Mouse (Mus musculus) lung, postnatal 25 days (tissue): ENCODE results near the gene Lsm14a.
"Not testable (repeated sequence)": the region's sequence is repeated elsewhere in the genome, so short reads cannot be mapped to it uniquely, and the experiment has no call there.

Experiments used
- DNase-seq: peaks from one replicate; pipeline ENCODE4 v3.0.0; 2022; ENCODE audit warnings: low spot score

The Lsm14a gene

GRCm38 (mm10) chr7:34355629-34356028, 37.5 kb downstream of the Lsm14a start:
- peak; percentile 21 for DNase-seq

GRCm38 (mm10) chr7:34351997-34352396, 41.1 kb downstream of the Lsm14a start:
- peak; percentile 23 for DNase-seq

- no peak for DNase-seq
These were observed 42.9 kb downstream of the Lsm14a start for GRCm38 (mm10) chr7:34350166-34350565.

GRCm38 (mm10) chr7:34348011-34348410, 45.1 kb downstream of the Lsm14a start:
- no peak for DNase-seq

- DNase-seq = no peak
These were observed 46.1 kb downstream of the Lsm14a start for GRCm38 (mm10) chr7:34347041-34347440.

- no peak for DNase-seq
These were observed 46.6 kb downstream of the Lsm14a start for GRCm38 (mm10) chr7:34346505-34346904.

- DNase-seq = no peak
These were observed 50.9 kb downstream of the Lsm14a start for GRCm38 (mm10) chr7:34342040-34342793.

- DNase-seq = no peak
These were observed 52.3 kb downstream of the Lsm14a start for GRCm38 (mm10) chr7:34340841-34341240.

- DNase-seq = no peak
These were observed 54.0 kb downstream of the Lsm14a start for GRCm38 (mm10) chr7:34339164-34339489.

GRCm38 (mm10) chr7:34338445-34339163, 54.5 kb downstream of the Lsm14a start:
- no peak for DNase-seq

- DNase-seq = no peak
These were observed 55.8 kb downstream of the Lsm14a start for GRCm38 (mm10) chr7:34337268-34337667.

- DNase-seq = not testable (repeated sequence)
These were observed 56.6 kb downstream of the Lsm14a start for GRCm38 (mm10) chr7:34336545-34336944.

- peak; percentile 45 for DNase-seq
These were observed 65.6 kb downstream of the Lsm14a start for GRCm38 (mm10) chr7:34327493-34327892.

- no peak for DNase-seq
These were observed 68.3 kb downstream of the Lsm14a start for GRCm38 (mm10) chr7:34324857-34325256.

GRCm38 (mm10) chr7:34324005-34324404, 69.1 kb downstream of the Lsm14a start:
- no peak for DNase-seq

- DNase-seq = no peak
These were observed 69.8 kb downstream of the Lsm14a start for GRCm38 (mm10) chr7:34323351-34323750.

- no peak for DNase-seq
These were observed 71.2 kb downstream of the Lsm14a start for GRCm38 (mm10) chr7:34321958-34322357.

GRCm38 (mm10) chr7:34321119-34321518, 72.0 kb downstream of the Lsm14a start:
- no peak for DNase-seq

- DNase-seq = no peak
These were observed 73.2 kb downstream of the Lsm14a start for GRCm38 (mm10) chr7:34319957-34320356.

GRCm38 (mm10) chr7:34319123-34319522, 74.0 kb downstream of the Lsm14a start:
- peak; percentile 16 for DNase-seq

GRCm38 (mm10) chr7:34317901-34318476, 75.1 kb downstream of the Lsm14a start:
- peak; percentile 23 for DNase-seq

- peak; percentile 85 for DNase-seq
These were observed 79.7 kb downstream of the Lsm14a start, which contains the start of gene 4931406P16Rik for GRCm38 (mm10) chr7:34313443-34313875. 4931406P16Rik (minus strand) TSS chr7:34313551.
